17 mouse cellular contexts compared by ENCODE assay signal in the genomic region with DNA sequence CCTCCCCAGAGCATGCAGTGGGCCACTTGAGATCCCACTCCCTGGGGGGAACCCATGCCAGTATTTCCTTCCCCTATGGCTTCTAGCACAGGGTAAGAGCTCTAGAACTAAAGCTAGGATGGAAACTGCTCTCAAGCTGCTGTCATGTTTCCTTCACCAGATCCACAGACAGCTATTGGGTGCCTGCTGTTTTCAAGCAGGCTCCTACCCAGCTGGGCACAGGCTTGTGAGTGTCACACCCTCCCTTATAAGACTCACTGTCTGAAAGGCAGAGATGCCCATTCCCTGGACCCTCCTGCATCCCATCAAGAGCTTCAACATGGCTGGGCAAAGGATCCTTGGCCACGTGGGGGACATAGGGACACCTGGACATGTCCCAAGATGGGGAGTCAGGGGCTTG.
DNase-seq lines count a peak whose midpoint lies in the region; ATAC-seq and TF ChIP-seq lines count a peak whose summit lies in the region.
"Had no signal": no experiment of that assay in that cellular context is flagged by ENCODE, and none has a peak within 500 bp of the region (broad histone marks: within the 10 kb centered on the region; RNA-seq: fewer than 3 reads in every experiment).

No protein-coding gene starts in this region.

- TF ChIP-seq EP300 in stomach, postnatal 0 days (optimal IDR thresholded peaks at IDR 0.05): no peak

- H3K9me3 ChIP-seq in midbrain, embryonic 12.5 days: no peaks in the 10 kb centered on the region
- no peaks in the 10 kb centered on the region for H3K9me3 ChIP-seq in midbrain, postnatal 0 days (ENCODE audit: low read length)
- no peaks in the 10 kb centered on the region for H3K9me3 ChIP-seq in embryonic facial prominence, embryonic 10.5 days
- no peaks in the 10 kb centered on the region for H3K9me3 ChIP-seq in forebrain, embryonic 12.5 days
- no peaks in the 10 kb centered on the region for H3K9me3 ChIP-seq in midbrain, embryonic 15.5 days
- no peaks in the 10 kb centered on the region for H3K9me3 ChIP-seq in stomach, postnatal 0 days (ENCODE audit: control insufficient read depth, low read length)
- H3K9me3 ChIP-seq: lung, embryonic 15.5 days had no signal

- peaks cover 47% of the 10 kb centered on the region for H3K4me1 ChIP-seq in midbrain, embryonic 12.5 days
- peaks cover 12% of the 10 kb centered on the region for H3K4me1 ChIP-seq in midbrain, postnatal 0 days (ENCODE audit: insufficient read depth, low read length)
- peaks cover 24% of the 10 kb centered on the region for H3K4me1 ChIP-seq in embryonic facial prominence, embryonic 10.5 days
- peaks cover 51% of the 10 kb centered on the region for H3K4me1 ChIP-seq in forebrain, embryonic 12.5 days
- peaks cover 31% of the 10 kb centered on the region for H3K4me1 ChIP-seq in midbrain, embryonic 15.5 days
- H3K4me1 ChIP-seq in stomach, postnatal 0 days (replicated peaks; ENCODE audit: control insufficient read depth, insufficient read depth): no peaks in the 10 kb centered on the region; the same call in 1 of the 2 replicates
- H3K4me1 ChIP-seq: lung, embryonic 15.5 days had no signal

- H3K4me3 ChIP-seq in midbrain, embryonic 12.5 days: no peak overlapping the region
- H3K4me3 ChIP-seq in midbrain, postnatal 0 days (ENCODE audit: low read depth, low read length): no peak overlapping the region
- no peak overlapping the region for H3K4me3 ChIP-seq in embryonic facial prominence, embryonic 10.5 days
- no peak overlapping the region for H3K4me3 ChIP-seq in forebrain, embryonic 12.5 days (replicated peaks)
- H3K4me3 ChIP-seq in midbrain, embryonic 15.5 days: no peak overlapping the region
- no peak overlapping the region for H3K4me3 ChIP-seq in stomach, postnatal 0 days (ENCODE audit: low read depth, low read length)
- H3K4me3 ChIP-seq: erythroblast, embryonic 14.5 days; heart, adult 2 months; lung, embryonic 15.5 days had no signal

- WGBS in midbrain, embryonic 12.5 days: 39% methylated on average over 1 of the region's 1 CpGs
- WGBS in midbrain, postnatal 0 days: 45% methylated on average over 1 of the region's 1 CpGs
- WGBS in embryonic facial prominence, embryonic 10.5 days: 54% methylated on average over 1 of the region's 1 CpGs
- WGBS in forebrain, embryonic 12.5 days: 58% methylated on average over 1 of the region's 1 CpGs
- WGBS in midbrain, embryonic 15.5 days: 60% methylated on average over 1 of the region's 1 CpGs
- 30% methylated on average over 1 of the region's 1 CpGs for WGBS in stomach, postnatal 0 days

- H3K9ac ChIP-seq in midbrain, embryonic 12.5 days (replicated peaks): no peak overlapping the region
- no peak overlapping the region for H3K9ac ChIP-seq in midbrain, postnatal 0 days (replicated peaks; ENCODE audit: low read length, poor library complexity, severe bottlenecking)
- no peak overlapping the region for H3K9ac ChIP-seq in forebrain, embryonic 12.5 days
- H3K9ac ChIP-seq in midbrain, embryonic 15.5 days: no peak overlapping the region
- H3K9ac ChIP-seq in stomach, postnatal 0 days (ENCODE audit: low read length): no peak overlapping the region
- H3K9ac ChIP-seq: liver, embryonic 14.5 days; lung, embryonic 15.5 days had no signal

- peaks cover 4% of the 10 kb centered on the region; the same call in 1 of the 2 replicates for H3K27me3 ChIP-seq in midbrain, embryonic 12.5 days
- H3K27me3 ChIP-seq in midbrain, postnatal 0 days (ENCODE audit: insufficient read depth, low read length): no peaks in the 10 kb centered on the region
- H3K27me3 ChIP-seq in embryonic facial prominence, embryonic 10.5 days (replicated peaks; ENCODE audit: low read depth, poor library complexity, severe bottlenecking): peaks cover 4% of the 10 kb centered on the region; the same call in 1 of the 2 replicates
- H3K27me3 ChIP-seq in forebrain, embryonic 12.5 days: no peaks in the 10 kb centered on the region; the same call in 1 of the 2 replicates
- H3K27me3 ChIP-seq in midbrain, embryonic 15.5 days (replicated peaks): no peaks in the 10 kb centered on the region
- H3K27me3 ChIP-seq in stomach, postnatal 0 days (ENCODE audit: control insufficient read depth, insufficient read depth, low read length): no peaks in the 10 kb centered on the region
- H3K27me3 ChIP-seq: lung, embryonic 15.5 days had no signal

- no peak overlapping the region for H3K4me2 ChIP-seq in midbrain, embryonic 12.5 days (replicated peaks)
- no peak overlapping the region for H3K4me2 ChIP-seq in midbrain, postnatal 0 days (ENCODE audit: low read depth, low read length, poor library complexity, severe bottlenecking)
- peak overlapping the region; percentile 27; the same call in 1 of the 2 replicates for H3K4me2 ChIP-seq in forebrain, embryonic 12.5 days
- H3K4me2 ChIP-seq in midbrain, embryonic 15.5 days: no peak overlapping the region
- H3K4me2 ChIP-seq in stomach, postnatal 0 days (replicated peaks; ENCODE audit: low read depth): no peak overlapping the region
- H3K4me2 ChIP-seq: lung, embryonic 15.5 days had no signal

- peak overlapping the region; percentile 36; the same call in 1 of the 2 replicates for H3K27ac ChIP-seq in midbrain, embryonic 12.5 days (replicated peaks)
- no peak overlapping the region for H3K27ac ChIP-seq in midbrain, postnatal 0 days (ENCODE audit: low read depth, low read length)
- H3K27ac ChIP-seq in embryonic facial prominence, embryonic 10.5 days (replicated peaks): 0 out of 2 replicates have a peak overlapping the region, but pooled peaks have one; percentile 3
- H3K27ac ChIP-seq in forebrain, embryonic 12.5 days: peak overlapping the region; percentile 89
- peak overlapping the region; percentile 80 for H3K27ac ChIP-seq in midbrain, embryonic 15.5 days
- no peak overlapping the region for H3K27ac ChIP-seq in stomach, postnatal 0 days (replicated peaks)
- H3K27ac ChIP-seq: heart, adult 2 months; liver, embryonic 14.5 days; lung, embryonic 15.5 days had no signal

- no peak for TF ChIP-seq CTCF in midbrain, postnatal 0 days (IDR thresholded peaks at IDR 0.05)
- no peak for TF ChIP-seq CTCF in stomach, postnatal 0 days (IDR thresholded peaks at IDR 0.05; ENCODE audit: low read depth)

- no peaks in the 10 kb centered on the region for H3K36me3 ChIP-seq in midbrain, embryonic 12.5 days
- no peaks in the 10 kb centered on the region for H3K36me3 ChIP-seq in midbrain, postnatal 0 days (ENCODE audit: insufficient read depth, low read length)
- no peaks in the 10 kb centered on the region for H3K36me3 ChIP-seq in embryonic facial prominence, embryonic 10.5 days (replicated peaks)
- no peaks in the 10 kb centered on the region for H3K36me3 ChIP-seq in forebrain, embryonic 12.5 days (replicated peaks)
- H3K36me3 ChIP-seq in midbrain, embryonic 15.5 days (replicated peaks): no peaks in the 10 kb centered on the region
- no peaks in the 10 kb centered on the region for H3K36me3 ChIP-seq in stomach, postnatal 0 days (ENCODE audit: control insufficient read depth, insufficient read depth, low read length)
- H3K36me3 ChIP-seq: lung, embryonic 15.5 days had no signal

- no peak for DNase-seq in midbrain, postnatal 0 days (ENCODE audit: low spot score)
- DNase-seq in embryonic facial prominence, embryonic 10.5 days (ENCODE audit: low spot score): no peak
- no peak for DNase-seq in stomach, postnatal 0 days (ENCODE audit: low spot score)
- no peak for DNase-seq in ovary, postnatal 14 days (ENCODE audit: low spot score)
- DNase-seq: adrenal gland, adult 2 months; cerebellum, adult 9-10 months; gastrocnemius, postnatal 25 days; heart, adult 2 months; heart, postnatal 36 days; kidney, adult 8-10 months; lung, postnatal 4 days had no signal

- no peak for ATAC-seq in midbrain, embryonic 12.5 days (ENCODE audit: low FRiP score, low read depth)
- no peak for ATAC-seq in midbrain, postnatal 0 days (ENCODE audit: low FRiP score)
- peak; percentile 25; the same call in 1 of the 2 replicates for ATAC-seq in forebrain, embryonic 12.5 days (ENCODE audit: low FRiP score)
- ATAC-seq in midbrain, embryonic 15.5 days (replicated peaks): no peak
- no peak for ATAC-seq in stomach, postnatal 0 days (ENCODE audit: low FRiP score, low TSS enrichment)

Comparison
In these comparisons a context has a peak if more than half of its experiments do, and no peak if none do; other contexts are left out.
1. H3K27ac ChIP-seq: peak in midbrain, embryonic 12.5 days (single experiment), embryonic facial prominence, embryonic 10.5 days (single experiment), forebrain, embryonic 12.5 days (single experiment) and midbrain, embryonic 15.5 days (single experiment); none in midbrain, postnatal 0 days (single experiment) and stomach, postnatal 0 days (single experiment).